Mouse (Mus musculus) brown adipose tissue, adult 24 weeks (tissue): Measurements from ENCODE around the gene Plppr4. TPM values are rescaled to one million over a fixed set of nuclear protein-coding genes. Genes with fewer than 3 reads are reported as not detected.

ENCODE experiments used
- H3K27ac ChIP-seq: fragments of 200-500 bp; replicated peaks from 2 replicates; pipeline ENCODE4 v1.5.1; 2012; ENCODE audit warnings: low read depth, mild to moderate bottlenecking, low read length
- H3K4me1 ChIP-seq: fragments of 200-500 bp; 2 replicates; pipeline ENCODE4 v1.6.1; 2012; ENCODE audit warnings: low read length, mixed read lengths; ENCODE audit not compliant: control insufficient read depth, insufficient read depth, insufficient read length
- H3K4me3 ChIP-seq: fragments of 200-500 bp; 2 replicates; pipeline ENCODE4 v1.5.1; 2012; ENCODE audit warnings: low read depth, mild to moderate bottlenecking, low read length, moderate library complexity; ENCODE audit not compliant: insufficient read depth
- polyA plus RNA-seq: library from polyadenylated mRNA; stranded (reverse); fragments of >200 nt; gene quantifications from 2 replicates; pipeline ENCODE4 v1.2.4, GENCODE M21; 2012; ENCODE audit not compliant: missing spikeins, insufficient read depth, insufficient read length

Gene Plppr4
- polyA plus RNA-seq, 1 experiment, result 0.91 TPM

DNA sequence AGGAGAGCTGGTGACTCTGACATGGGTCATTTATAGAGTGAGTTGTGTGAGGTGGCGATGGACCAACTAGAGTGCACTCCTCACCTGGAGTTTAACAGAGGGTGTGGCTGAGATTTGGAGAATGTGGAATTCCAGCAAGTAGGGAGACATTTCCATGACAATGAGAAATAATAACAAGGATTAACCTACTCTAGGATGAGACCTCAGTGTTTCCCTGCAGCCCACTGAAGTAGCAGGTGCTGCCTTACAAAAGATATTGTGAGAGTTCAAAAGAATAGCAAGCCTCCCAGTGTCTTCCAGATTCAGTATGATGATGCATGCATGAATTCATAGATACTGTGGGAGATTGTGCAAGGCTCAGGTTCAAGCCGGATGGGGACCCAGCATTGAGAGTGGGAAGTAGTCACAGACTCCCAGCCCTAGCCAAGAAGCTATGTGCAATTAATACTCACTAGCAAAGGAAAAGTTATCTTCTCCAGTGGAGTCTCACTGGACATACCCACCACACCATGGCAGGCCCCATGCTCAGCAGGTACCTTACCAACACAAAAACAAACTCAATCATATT is 49.8 kb downstream of the Plppr4 start:
- Histone ChIP-seq H3K4me1 (no peaks in the 10 kb centered on the region; the same call in 1 of the 2 replicates), H3K27ac (no peak overlapping the region), H3K4me3 (no peak overlapping the region)

DNA sequence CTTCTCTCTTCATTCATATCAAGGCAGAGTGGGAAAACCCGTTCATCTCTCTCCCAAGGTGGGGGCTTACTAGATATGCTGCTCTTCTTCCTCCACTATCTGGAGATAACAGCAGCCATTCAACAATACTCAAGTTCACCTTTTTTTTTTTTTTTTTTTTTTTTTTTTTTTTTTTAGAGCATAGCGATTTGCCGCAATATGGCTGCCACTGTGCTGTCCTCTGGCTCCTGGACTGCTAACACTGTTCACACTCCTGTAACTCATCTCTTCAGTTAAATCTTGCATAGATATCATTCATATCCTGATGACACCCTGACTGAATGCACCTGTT is 51.1 kb downstream of the Plppr4 start:
- no peak overlapping the region for H3K4me3 ChIP-seq
- no peak overlapping the region for H3K27ac ChIP-seq
- H3K4me1 ChIP-seq, result no peaks in the 10 kb centered on the region; the same call in 1 of the 2 replicates

DNA sequence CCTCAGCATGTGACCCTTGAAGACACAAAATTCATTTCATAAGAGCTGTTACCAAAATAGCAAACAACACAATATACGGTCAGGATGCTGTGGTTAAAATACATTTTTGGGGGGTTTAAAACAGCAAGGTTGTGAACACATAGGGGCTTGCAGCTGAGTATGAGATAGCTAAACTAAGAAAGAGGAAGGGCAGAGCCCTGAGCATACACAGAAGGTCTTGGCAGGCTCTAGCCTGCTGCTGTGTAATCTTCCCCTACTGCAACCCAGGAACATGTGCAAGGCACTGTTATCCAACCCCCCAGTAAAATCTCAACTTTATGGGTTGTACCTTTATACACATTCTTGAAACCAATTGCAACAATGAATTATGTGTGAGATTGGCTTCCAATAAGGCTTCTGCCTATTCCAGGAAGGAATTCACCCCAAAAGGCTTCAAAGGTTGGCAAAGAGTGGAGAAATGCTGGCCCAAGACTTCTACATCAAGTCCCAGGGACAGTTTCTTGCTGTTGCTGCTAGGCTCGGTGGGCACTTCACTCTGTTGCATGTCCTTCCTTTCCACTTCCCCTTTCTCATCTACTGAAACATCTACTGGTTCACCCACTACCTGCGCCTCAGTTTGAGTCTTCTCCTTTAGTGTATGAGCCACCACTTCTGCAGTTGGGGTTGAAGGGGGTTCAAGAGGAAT is 51.6 kb downstream of the Plppr4 start:
- no peaks in the 10 kb centered on the region; the same call in 1 of the 2 replicates for H3K4me1 ChIP-seq
- H3K4me3 ChIP-seq, result no peak overlapping the region
- H3K27ac ChIP-seq, result no peak overlapping the region

DNA sequence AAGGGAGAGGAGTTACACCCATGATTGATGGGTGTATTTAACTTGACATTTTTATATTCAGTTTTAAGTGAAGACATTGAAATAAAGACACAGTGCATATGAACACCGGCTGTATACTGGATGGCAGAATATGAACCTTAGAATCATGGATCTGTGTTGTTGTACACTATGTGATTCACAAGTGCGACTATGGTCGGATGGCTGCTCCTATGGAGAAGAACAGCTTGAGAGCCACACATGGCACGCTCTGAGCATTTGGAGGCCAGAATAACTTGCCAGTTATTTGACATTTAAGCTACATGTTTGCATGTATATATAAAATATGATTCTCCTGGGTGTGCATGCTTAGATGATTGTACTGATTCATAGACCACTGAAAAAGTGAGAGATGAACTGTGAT is 53.1 kb downstream of the Plppr4 start:
- H3K4me3 ChIP-seq, result no peak overlapping the region
- no peaks in the 10 kb centered on the region; the same call in 1 of the 2 replicates for H3K4me1 ChIP-seq
- no peak overlapping the region for H3K27ac ChIP-seq

DNA sequence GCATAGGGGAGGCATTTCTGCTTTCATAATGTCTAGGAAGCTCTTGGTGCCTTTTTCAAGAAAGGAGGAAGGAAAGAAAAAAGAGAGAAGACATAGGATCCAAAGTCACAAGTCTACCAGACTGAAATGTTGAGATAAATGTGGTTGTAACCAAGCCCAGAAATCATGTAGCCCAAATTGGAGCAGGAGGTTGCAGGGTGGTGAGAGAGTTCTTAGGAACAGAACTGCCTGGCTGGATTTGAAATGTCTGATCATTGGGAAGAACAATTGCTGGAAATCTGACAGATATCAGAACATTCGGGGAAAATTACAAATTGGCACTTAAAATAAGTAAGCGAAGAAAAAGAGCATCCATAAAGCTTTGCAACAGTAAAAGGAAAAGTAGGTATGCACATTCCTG is 56.6 kb downstream of the Plppr4 start:
- H3K27ac ChIP-seq, result no peak overlapping the region

DNA sequence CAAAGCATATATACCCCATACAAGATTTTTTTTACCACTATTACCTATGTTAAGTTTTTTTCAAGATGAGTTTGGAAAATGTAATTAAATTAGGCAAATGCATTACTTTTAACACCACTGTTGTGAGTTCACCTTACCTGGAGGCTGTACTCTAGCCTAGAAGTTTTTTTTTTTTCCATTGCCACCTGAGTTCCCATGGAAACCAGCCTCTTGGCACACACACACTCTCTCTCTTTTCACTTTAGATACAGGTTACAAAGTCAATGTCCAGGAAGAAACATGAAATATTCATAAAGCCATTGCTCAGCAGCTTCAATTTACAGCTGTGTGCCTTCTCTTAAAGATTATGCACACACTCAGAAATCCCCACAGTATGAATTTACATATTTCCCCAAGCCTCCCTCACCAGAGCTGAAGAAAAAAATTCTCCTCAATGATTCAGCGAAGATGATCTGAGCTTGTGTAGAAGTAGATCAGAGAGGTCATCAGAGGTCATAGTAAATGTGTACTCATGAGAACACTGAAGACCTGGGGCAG is 59.9 kb downstream of the Plppr4 start:
- Histone ChIP-seq H3K4me1 (no peaks in the 10 kb centered on the region), H3K4me3 (no peak overlapping the region), H3K27ac (no peak overlapping the region)

More for the DNA sequence above, 56.6 kb downstream of the Plppr4 start:
- Histone ChIP-seq H3K4me3 (no peak overlapping the region), H3K4me1 (no peaks in the 10 kb centered on the region)

DNA sequence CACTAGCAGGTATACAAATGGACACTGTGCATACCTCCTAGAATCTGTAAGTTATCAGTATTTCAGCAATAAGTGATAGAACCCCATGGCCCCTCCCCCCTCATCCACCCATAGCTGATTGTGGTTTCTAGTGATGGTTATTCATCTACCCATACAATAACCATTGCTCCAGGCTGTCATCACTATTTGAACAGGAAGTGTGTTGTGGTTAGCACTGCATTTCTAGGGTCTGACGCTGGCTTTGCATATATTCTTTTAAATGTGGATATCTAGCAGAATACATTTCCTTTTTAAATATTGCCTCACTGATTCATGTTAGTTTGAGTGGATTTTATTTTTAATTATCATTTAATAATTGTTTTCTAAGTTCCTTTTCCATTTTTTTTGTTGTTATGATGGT is 62.9 kb downstream of the Plppr4 start:
- Histone ChIP-seq H3K27ac (no peak overlapping the region), H3K4me1 (no peaks in the 10 kb centered on the region), H3K4me3 (no peak overlapping the region)

DNA sequence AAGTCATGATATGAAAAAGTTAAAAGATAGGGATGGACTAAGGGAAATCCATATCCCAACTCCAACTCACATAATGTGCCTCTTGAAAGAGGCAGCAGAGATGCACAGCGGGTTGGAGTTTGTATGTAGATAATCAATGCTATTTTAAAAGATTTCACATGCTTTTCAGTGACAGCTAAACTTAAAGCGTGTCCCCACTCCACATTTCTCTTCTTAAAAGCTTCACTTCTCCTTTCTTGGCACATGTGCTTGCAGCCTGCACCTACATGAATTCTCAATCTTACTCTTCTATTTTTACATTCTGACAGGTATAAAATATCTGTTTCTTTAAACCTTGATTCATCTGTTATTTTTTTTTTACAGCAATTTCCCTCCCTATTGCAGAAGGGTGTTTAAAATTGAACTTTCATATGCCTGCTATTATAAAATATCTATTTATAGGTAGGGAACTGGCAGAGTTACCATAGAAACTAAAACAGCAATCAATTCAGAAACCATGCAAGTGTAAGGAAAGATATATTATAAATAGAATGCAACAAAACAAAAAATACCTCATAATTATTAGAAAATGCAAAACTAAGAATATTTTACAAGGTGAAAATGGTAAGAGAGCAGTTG is 66.3 kb downstream of the Plppr4 start:
- Histone ChIP-seq H3K4me1 (no peaks in the 10 kb centered on the region), H3K4me3 (no peak overlapping the region), H3K27ac (no peak overlapping the region)

Other genes starting within 250 kb of the Plppr4 start
- not detected in 2 replicates for gene Plppr5, start 214.0 kb upstream of the Plppr4 start, polyA plus RNA-seq